Mouse (Mus musculus): ENCODE measurements at regions not wholly inside any gene's neighbourhood (a gene's known extent, or its start where the extent isn't known, plus 50 kb on each side); places are given as distances from the start of the nearest gene placed in this dataset.
"Not testable (repeated sequence)": the region's sequence is repeated elsewhere in the genome, so short reads cannot be mapped to it uniquely, and the experiment has no call there.

GRCm38 (mm10) chr4:153631161-153631560, 148.6 kb upstream of the Ajap1 start:
- Histone ChIP-seq H3K4me3 (no peak overlapping the region), H3K4me1 (no peaks in the 10 kb centered on the region), H3K4me2 (replicated peaks) (no peak overlapping the region), H3K9me3 (no peaks in the 10 kb centered on the region), H3K36me3 (no peaks in the 10 kb centered on the region), H3K27me3 (peaks cover 22% of the 10 kb centered on the region), H3K9ac (no peak overlapping the region), H3K27ac (no peak overlapping the region)
- no peak for ATAC-seq (ENCODE audit: low FRiP score, low read depth)
- WGBS: 67% methylated on average over 7 of the region's 7 CpGs

- H3K27me3 ChIP-seq: peaks cover 22% of the 10 kb centered on the region
- 92% methylated on average over 5 of the region's 5 CpGs for WGBS
- no peaks in the 10 kb centered on the region for H3K4me1 ChIP-seq
- H3K9ac ChIP-seq: no peak overlapping the region
- no peak overlapping the region for H3K27ac ChIP-seq
- no peak for ATAC-seq (ENCODE audit: low FRiP score, low read depth)
- no peak overlapping the region for H3K4me3 ChIP-seq
- no peaks in the 10 kb centered on the region for H3K9me3 ChIP-seq
- H3K4me2 ChIP-seq (replicated peaks): no peak overlapping the region
- H3K36me3 ChIP-seq: no peaks in the 10 kb centered on the region
Observed at GRCm38 (mm10) chr4:153632056-153632455, 149.4 kb upstream of the Ajap1 start.

- Histone ChIP-seq H3K36me3 (no peaks in the 10 kb centered on the region), H3K9ac (no peak overlapping the region), H3K9me3 (no peaks in the 10 kb centered on the region), H3K27ac (no peak overlapping the region), H3K4me2 (replicated peaks) (no peak overlapping the region), H3K4me3 (no peak overlapping the region), H3K27me3 (peaks cover 22% of the 10 kb centered on the region), H3K4me1 (no peaks in the 10 kb centered on the region)
- WGBS: 86% methylated on average over 19 of the region's 19 CpGs
- no peak for ATAC-seq (ENCODE audit: low FRiP score, low read depth)
Observed at GRCm38 (mm10) chr4:153632551-153632950, 149.9 kb upstream of the Ajap1 start.

GRCm38 (mm10) chr4:153633260-153633659, 150.6 kb upstream of the Ajap1 start:
- peaks cover 22% of the 10 kb centered on the region for H3K27me3 ChIP-seq
- 26% methylated on average over 5 of the region's 5 CpGs for WGBS
- H3K4me1 ChIP-seq: no peaks in the 10 kb centered on the region
- H3K9ac ChIP-seq: no peak overlapping the region
- H3K4me3 ChIP-seq: no peak overlapping the region
- no peak overlapping the region for H3K27ac ChIP-seq
- no peaks in the 10 kb centered on the region for H3K36me3 ChIP-seq
- no peak overlapping the region for H3K4me2 ChIP-seq (replicated peaks)
- H3K9me3 ChIP-seq: no peaks in the 10 kb centered on the region
- ATAC-seq (ENCODE audit: low FRiP score, low read depth): no peak

- Histone ChIP-seq H3K36me3 (no peaks in the 10 kb centered on the region), H3K9ac (no peak overlapping the region), H3K4me3 (no peak overlapping the region), H3K27ac (no peak overlapping the region), H3K4me1 (no peaks in the 10 kb centered on the region), H3K9me3 (no peaks in the 10 kb centered on the region), H3K27me3 (peaks cover 22% of the 10 kb centered on the region), H3K4me2 (replicated peaks) (no peak overlapping the region)
- ATAC-seq (ENCODE audit: low FRiP score, low read depth): no peak
- WGBS: 52% methylated on average over 15 of the region's 15 CpGs
Observed at GRCm38 (mm10) chr4:153634221-153634881, 151.7 kb upstream of the Ajap1 start.

GRCm38 (mm10) chr4:153637989-153638388, 155.4 kb upstream of the Ajap1 start:
- Histone ChIP-seq H3K9ac (no peak overlapping the region), H3K27ac (no peak overlapping the region), H3K4me1 (no peaks in the 10 kb centered on the region), H3K27me3 (peaks cover 16% of the 10 kb centered on the region), H3K4me2 (replicated peaks) (no peak overlapping the region), H3K4me3 (no peak overlapping the region), H3K9me3 (no peaks in the 10 kb centered on the region), H3K36me3 (no peaks in the 10 kb centered on the region)
- 0% methylated on average over 1 of the region's 1 CpGs for WGBS
- no peak for ATAC-seq (ENCODE audit: low FRiP score, low read depth)

GRCm38 (mm10) chr4:153651849-153652248, 169.2 kb upstream of the Ajap1 start:
- H3K27ac ChIP-seq: no peak overlapping the region

GRCm38 (mm10) chr4:153652841-153653240, 170.2 kb upstream of the Ajap1 start:
- H3K4me1 ChIP-seq: peaks cover 4% of the 10 kb centered on the region; the same call in 1 of the 2 replicates
- H3K9ac ChIP-seq: no peak overlapping the region
- H3K4me2 ChIP-seq (replicated peaks): no peak overlapping the region
- no peak overlapping the region for H3K27ac ChIP-seq
- no peaks in the 10 kb centered on the region for H3K27me3 ChIP-seq
- H3K9me3 ChIP-seq: no peaks in the 10 kb centered on the region
- H3K4me3 ChIP-seq: no peak overlapping the region
- H3K36me3 ChIP-seq: no peaks in the 10 kb centered on the region
- ATAC-seq (ENCODE audit: low FRiP score, low read depth): no peak
- 90% methylated on average over 11 of the region's 11 CpGs for WGBS

More at GRCm38 (mm10) chr4:153651849-153652248, 169.2 kb upstream of the Ajap1 start:
- Histone ChIP-seq H3K9me3 (no peaks in the 10 kb centered on the region), H3K36me3 (no peaks in the 10 kb centered on the region), H3K4me1 (peaks cover 4% of the 10 kb centered on the region; the same call in 1 of the 2 replicates), H3K9ac (no peak overlapping the region), H3K4me2 (replicated peaks) (no peak overlapping the region), H3K4me3 (no peak overlapping the region), H3K27me3 (no peaks in the 10 kb centered on the region)
- ATAC-seq (ENCODE audit: low FRiP score, low read depth): no peak
- 5% methylated on average over 5 of the region's 5 CpGs for WGBS

GRCm38 (mm10) chr4:153662731-153663130, 180.1 kb upstream of the Ajap1 start:
- no peak overlapping the region for H3K27ac ChIP-seq

GRCm38 (mm10) chr4:153666626-153667236, 184.1 kb upstream of the Ajap1 start:
- H3K4me1 ChIP-seq; ATAC-seq (ENCODE audit: low FRiP score, low read depth); H3K27me3 ChIP-seq; H3K27ac ChIP-seq; H3K4me2 ChIP-seq (replicated peaks); H3K9me3 ChIP-seq; H3K4me3 ChIP-seq; H3K36me3 ChIP-seq; H3K9ac ChIP-seq: not testable (repeated sequence)
- WGBS: 73% methylated on average over 6 of the region's 6 CpGs

More at GRCm38 (mm10) chr4:153662731-153663130, 180.1 kb upstream of the Ajap1 start:
- no peak overlapping the region for H3K9ac ChIP-seq
- no peak overlapping the region for H3K4me3 ChIP-seq
- no peak overlapping the region for H3K4me2 ChIP-seq (replicated peaks)
- no peaks in the 10 kb centered on the region for H3K4me1 ChIP-seq
- H3K9me3 ChIP-seq: no peaks in the 10 kb centered on the region
- H3K36me3 ChIP-seq: no peaks in the 10 kb centered on the region
- ATAC-seq (ENCODE audit: low FRiP score, low read depth): no peak
- H3K27me3 ChIP-seq: no peaks in the 10 kb centered on the region
- 61% methylated on average over 7 of the region's 7 CpGs for WGBS

GRCm38 (mm10) chr4:153669070-153669469, 186.5 kb upstream of the Ajap1 start:
- no peaks in the 10 kb centered on the region for H3K27me3 ChIP-seq
- no peak overlapping the region for H3K27ac ChIP-seq
- 80% methylated on average over 4 of the region's 4 CpGs for WGBS
- no peak overlapping the region for H3K4me3 ChIP-seq
- no peaks in the 10 kb centered on the region for H3K9me3 ChIP-seq
- H3K4me1 ChIP-seq: no peaks in the 10 kb centered on the region
- no peak overlapping the region for H3K4me2 ChIP-seq (replicated peaks)
- no peak overlapping the region for H3K9ac ChIP-seq
- ATAC-seq (ENCODE audit: low FRiP score, low read depth): no peak
- no peaks in the 10 kb centered on the region for H3K36me3 ChIP-seq

GRCm38 (mm10) chr4:153670216-153670615, 187.6 kb upstream of the Ajap1 start:
- 91% methylated on average over 13 of the region's 13 CpGs for WGBS
- H3K27me3 ChIP-seq: no peaks in the 10 kb centered on the region
- H3K4me1 ChIP-seq: no peaks in the 10 kb centered on the region
- H3K4me2 ChIP-seq (replicated peaks): no peak overlapping the region
- H3K36me3 ChIP-seq: no peaks in the 10 kb centered on the region
- no peak overlapping the region for H3K4me3 ChIP-seq
- H3K9me3 ChIP-seq: no peaks in the 10 kb centered on the region
- no peak overlapping the region for H3K9ac ChIP-seq
- no peak overlapping the region for H3K27ac ChIP-seq
- ATAC-seq (ENCODE audit: low FRiP score, low read depth): no peak

- H3K36me3 ChIP-seq: no peaks in the 10 kb centered on the region
- ATAC-seq (ENCODE audit: low FRiP score, low read depth): no peak
- H3K4me3 ChIP-seq: no peak overlapping the region
- no peak overlapping the region for H3K4me2 ChIP-seq (replicated peaks)
- WGBS: 82% methylated on average over 2 of the region's 2 CpGs
- H3K9me3 ChIP-seq: no peaks in the 10 kb centered on the region
- H3K27ac ChIP-seq: no peak overlapping the region
- H3K27me3 ChIP-seq: no peaks in the 10 kb centered on the region
- no peak overlapping the region for H3K9ac ChIP-seq
- no peaks in the 10 kb centered on the region for H3K4me1 ChIP-seq
Observed at GRCm38 (mm10) chr4:153675431-153675830, 192.8 kb upstream of the Ajap1 start.
